Mouse (Mus musculus) left cerebral cortex, postnatal 4 days (tissue): Measurements from ENCODE around the gene Ccdc152. TPM values are rescaled to one million over a fixed set of nuclear protein-coding genes. Genes with fewer than 3 reads are reported as not detected.

Experiments used
- DNase-seq: peaks from one replicate; pipeline ENCODE4 v3.0.0-alpha.2; 2022
- intact Hi-C: fragments of 180-260 bp; cut with DNase I; formaldehyde crosslinking; loops from one replicate; pipeline ENCODE4 v1.15.1; 2025
- total RNA-seq, 2 experiments: library from RNA; stranded (reverse); gene quantifications; 2 replicates each; pipeline ENCODE4 v1.2.3; 2021

The Ccdc152 gene
- total RNA-seq, 2 experiments from 2014 or later = not detected

DNA sequence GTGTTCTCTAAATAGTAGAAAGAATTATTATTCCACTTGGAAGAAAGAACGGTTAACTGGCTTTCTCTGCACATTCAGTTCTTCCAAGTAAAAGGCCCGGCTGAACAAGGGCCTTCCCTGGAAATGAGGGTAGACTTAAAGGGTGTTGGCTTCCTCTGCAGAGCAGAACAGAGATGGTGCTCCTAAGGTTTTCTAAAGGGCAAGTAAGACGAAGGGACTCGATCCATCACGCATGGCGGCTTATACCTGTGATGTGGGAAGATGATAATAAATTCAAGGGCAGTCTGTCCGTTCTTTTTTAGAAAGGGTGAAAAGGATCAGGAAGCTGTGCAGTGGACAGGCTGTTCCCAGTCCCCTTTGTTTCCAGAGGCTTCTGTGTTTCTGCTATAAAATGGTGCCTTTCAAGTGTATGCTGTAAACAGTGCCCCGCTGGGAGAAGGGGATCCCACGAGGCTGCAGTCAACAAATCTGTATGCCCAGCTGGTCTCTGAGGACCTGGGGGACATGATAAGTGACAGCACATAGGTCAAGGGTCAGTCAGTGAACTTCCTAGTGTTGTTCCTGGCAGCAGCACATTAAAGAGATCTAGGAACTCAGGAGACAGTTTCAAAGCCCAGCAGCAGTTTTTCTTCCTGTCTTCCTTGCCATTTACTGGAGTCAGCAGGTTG is 71.0 kb downstream of the Ccdc152 start:
- no peak for DNase-seq
- intact Hi-C loops = no loop called here

DNA sequence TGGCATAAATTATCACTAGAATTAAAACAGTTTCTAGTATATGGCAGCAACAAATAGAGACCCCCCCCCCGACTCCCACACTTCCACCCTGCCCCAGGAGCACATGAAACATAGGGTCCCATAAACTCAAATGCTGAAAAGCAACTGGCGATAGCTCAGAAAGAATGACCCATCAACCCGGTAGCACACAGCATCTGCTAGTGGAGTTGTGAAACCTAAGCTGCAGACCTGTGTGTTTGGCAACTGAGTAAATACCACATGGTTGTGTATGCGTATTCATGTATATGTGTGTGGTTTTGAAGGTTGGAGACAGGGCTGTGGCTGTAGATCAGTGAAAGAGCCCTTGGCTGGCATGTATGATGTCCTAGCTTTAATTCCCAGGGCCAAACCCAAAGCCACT is 72.3 kb downstream of the Ccdc152 start:
- no peak for DNase-seq
- intact Hi-C loops = no loop called here

Other genes with a start within 250 kb of the Ccdc152 start
- 100 to 1,000 TPM; 163 to 191 TPM for gene Selenop, start 35.0 kb downstream of the Ccdc152 start, total RNA-seq